Mouse (Mus musculus) neural tube, embryonic 13.5 days (tissue): ENCODE measurements around the gene Zfp781. TPM values are rescaled to one million over a fixed set of nuclear protein-coding genes. Genes with fewer than 3 reads are reported as not detected.
"Not testable (repeated sequence)": the region's sequence is repeated elsewhere in the genome, so short reads cannot be mapped to it uniquely, and the experiment has no call there.

Experiments used
- ATAC-seq: fragments of 200-750 bp; cut with Nextera tagmentation; 2 replicates; pipeline ENCODE4 v1.8.0; 2017; ENCODE audit warnings: low read depth, mild to moderate bottlenecking, moderate TSS enrichment, moderate library complexity
- H3K27ac ChIP-seq: fragments of 300-500 bp; sonication (generic); replicated peaks from 2 replicates; pipeline ENCODE4 v1.5.1; 2015; ENCODE audit warnings: moderate library complexity, mild to moderate bottlenecking, inconsistent platforms
- H3K27me3 ChIP-seq: fragments of 300-500 bp; sonication (generic); 2 replicates; pipeline ENCODE4 v1.6.1; 2015; ENCODE audit warnings: mild to moderate bottlenecking, inconsistent platforms
- H3K36me3 ChIP-seq: fragments of 300-500 bp; sonication (generic); 2 replicates; pipeline ENCODE4 v1.6.1; 2015; ENCODE audit warnings: mild to moderate bottlenecking, inconsistent platforms
- H3K4me1 ChIP-seq: fragments of 300-500 bp; sonication (generic); replicated peaks from 2 replicates; pipeline ENCODE4 v1.6.1; 2015; ENCODE audit warnings: inconsistent platforms
- H3K4me2 ChIP-seq: fragments of 300-500 bp; sonication (generic); 2 replicates; pipeline ENCODE4 v1.6.1; 2015; ENCODE audit warnings: inconsistent platforms, mild to moderate bottlenecking, moderate library complexity
- H3K4me3 ChIP-seq: fragments of 300-500 bp; sonication (generic); 2 replicates; pipeline ENCODE4 v1.5.1; 2015; ENCODE audit warnings: mild to moderate bottlenecking, inconsistent platforms
- H3K9ac ChIP-seq: fragments of 300-500 bp; sonication (generic); 2 replicates; pipeline ENCODE4 v1.6.1; 2015; ENCODE audit warnings: moderate library complexity, mild to moderate bottlenecking, inconsistent platforms
- H3K9me3 ChIP-seq: fragments of 300-500 bp; sonication (generic); 2 replicates; pipeline ENCODE4 v1.6.1; 2016; ENCODE audit warnings: inconsistent platforms
- WGBS: fragments of 180-500 bp; shearing (Covaris S2); methylation state at CpG from one replicate; pipeline ENCODE4 v1.1.7; 2015; 5-methylcytosine and 5-hydroxymethylcytosine counted together
- polyA plus RNA-seq: library from polyadenylated mRNA; unstranded; fragments of >200 nt; fragmentation: Nextera tagmentation; extraction: Ambion mirVana; gene quantifications from 2 replicates; pipeline ENCODE4 v1.2.1, GENCODE M21; 2015

Zfp781 gene
- 7.0 and 7.5 TPM in 2 replicates for polyA plus RNA-seq

- H3K4me2 ChIP-seq, H3K4me1 ChIP-seq, H3K27me3 ChIP-seq, H3K36me3 ChIP-seq, H3K4me3 ChIP-seq, H3K9me3 ChIP-seq, H3K9ac ChIP-seq, H3K27ac ChIP-seq: not testable (repeated sequence)
- ATAC-seq: peak; percentile 99
- no CpG with 5 or more reads among the region's 43 CpGs for WGBS
Observed at GRCm38 (mm10) chr10:81929842-81930743, at the start of gene Zfp781. Gene Zfp781, minus strand, starts transcription at chr10:81930480.

- H3K36me3 ChIP-seq, H3K4me3 ChIP-seq, ATAC-seq, H3K4me2 ChIP-seq, H3K9ac ChIP-seq, H3K9me3 ChIP-seq, H3K27me3 ChIP-seq, H3K27ac ChIP-seq, H3K4me1 ChIP-seq: not testable (repeated sequence)
- WGBS: no CpG with 5 or more reads among the region's 44 CpGs
Observed at GRCm38 (mm10) chr10:81978365-81979003, 48.2 kb upstream of the Zfp781 start.

GRCm38 (mm10) chr10:81930744-81931118 is 451 bp upstream of the Zfp781 start:
- not testable (repeated sequence) for H3K27me3 ChIP-seq, H3K4me3 ChIP-seq, H3K36me3 ChIP-seq, H3K9me3 ChIP-seq, H3K9ac ChIP-seq, H3K4me1 ChIP-seq, H3K4me2 ChIP-seq, H3K27ac ChIP-seq
- ATAC-seq: peak; percentile 44; the same call in 1 of the 2 replicates
- no CpG with 5 or more reads among the region's 3 CpGs for WGBS

GRCm38 (mm10) chr10:81863409-81864407 is 66.6 kb downstream of the Zfp781 start, which contains the start of gene Gm32687:
Gene Gm32687, plus strand, starts transcription at chr10:81863934.
- not testable (repeated sequence) for H3K9ac ChIP-seq, H3K4me3 ChIP-seq, H3K27ac ChIP-seq, H3K4me1 ChIP-seq, H3K9me3 ChIP-seq, H3K36me3 ChIP-seq, H3K27me3 ChIP-seq
- ATAC-seq: peak; percentile 100
- H3K4me2 ChIP-seq: 0 out of 2 replicates have a peak within 1 kb of the TSS, but pooled peaks have one; percentile 28
- WGBS: 25% methylated on average over 5 of the region's 49 CpGs

Other genes with a start within 250 kb of the Zfp781 start
- 19.7 and 25.6 TPM in 2 replicates for gene Zfp433, start 225.7 kb downstream of the Zfp781 start, polyA plus RNA-seq
- gene Gm3055, start 159.3 kb downstream of the Zfp781 start, polyA plus RNA-seq: 16.3 and 16.6 TPM in 2 replicates
- gene Gm4767, start 118.3 kb downstream of the Zfp781 start, polyA plus RNA-seq: 3.1 and 4.6 TPM in 2 replicates
- 14.2 and 16.0 TPM in 2 replicates for gene Gm32687, start 66.5 kb downstream of the Zfp781 start, polyA plus RNA-seq
- gene Zfp873, start 117.6 kb upstream of the Zfp781 start, polyA plus RNA-seq: 12.5 and 14.5 TPM in 2 replicates
- gene BC024063, start 152.9 kb upstream of the Zfp781 start, polyA plus RNA-seq: 5.9 and 6.9 TPM in 2 replicates
- gene AU041133, start 197.5 kb upstream of the Zfp781 start, polyA plus RNA-seq: 7.4 and 9.0 TPM in 2 replicates